Mouse (Mus musculus): ENCODE results near the gene Alpl. TPM values are rescaled to one million over a fixed set of nuclear protein-coding genes. Genes with fewer than 3 reads are reported as not detected.
A peak's percentile ranks its signal among the peaks of the same experiment; 100 is the strongest.

Alpl gene
- polyA plus RNA-seq, 1 experiment from 2014 or later: 0.72 TPM

GRCm38 (mm10) chr4:137698076-137698985 lies 97.9 kb downstream of the Alpl start:
- peak; percentile 74 for ATAC-seq

GRCm38 (mm10) chr4:137697156-137697885 lies 98.9 kb downstream of the Alpl start:
- H3K9me3 ChIP-seq (ENCODE audit: control insufficient read depth): no peaks in the 10 kb centered on the region
- no peak for TF ChIP-seq CTCF (IDR thresholded peaks at IDR 0.05; ENCODE audit: low read depth)
- H3K36me3 ChIP-seq (ENCODE audit: control insufficient read depth, insufficient read depth): no peaks in the 10 kb centered on the region
- H3K4me1 ChIP-seq (replicated peaks; ENCODE audit: control insufficient read depth, insufficient read depth, low read length): peaks cover 9% of the 10 kb centered on the region; the same call in 1 of the 2 replicates
- 76% methylated on average over 13 of the region's 13 CpGs for WGBS
- H3K4me3 ChIP-seq (ENCODE audit: low read depth, low read length): no peak overlapping the region
- no peak for ATAC-seq
- H3K27me3 ChIP-seq (replicated peaks; ENCODE audit: control insufficient read depth, insufficient read depth, low read length): no peaks in the 10 kb centered on the region
- H3K4me2 ChIP-seq (replicated peaks; ENCODE audit: low read depth): no peak overlapping the region
- H3K27ac ChIP-seq (ENCODE audit: low read depth, low read length): no peak overlapping the region
- H3K9ac ChIP-seq (ENCODE audit: low read depth, low read length): no peak overlapping the region

More at GRCm38 (mm10) chr4:137698076-137698985, 97.9 kb downstream of the Alpl start:
- H3K9me3 ChIP-seq (ENCODE audit: control insufficient read depth): no peaks in the 10 kb centered on the region
- H3K4me2 ChIP-seq (replicated peaks; ENCODE audit: low read depth): no peak overlapping the region
- peaks cover 9% of the 10 kb centered on the region; the same call in 1 of the 2 replicates for H3K4me1 ChIP-seq (replicated peaks; ENCODE audit: control insufficient read depth, insufficient read depth, low read length)
- peak overlapping the region; percentile 21; the same call in 1 of the 2 replicates for H3K27ac ChIP-seq (ENCODE audit: low read depth, low read length)
- TF ChIP-seq CTCF (IDR thresholded peaks at IDR 0.05; ENCODE audit: low read depth): no peak
- no peaks in the 10 kb centered on the region for H3K27me3 ChIP-seq (replicated peaks; ENCODE audit: control insufficient read depth, insufficient read depth, low read length)
- H3K4me3 ChIP-seq (ENCODE audit: low read depth, low read length): no peak overlapping the region
- H3K9ac ChIP-seq (ENCODE audit: low read depth, low read length): no peak overlapping the region
- no peaks in the 10 kb centered on the region for H3K36me3 ChIP-seq (ENCODE audit: control insufficient read depth, insufficient read depth)
- 33% methylated on average over 7 of the region's 7 CpGs for WGBS

- ATAC-seq: no peak
- 16% methylated on average over 4 of the region's 4 CpGs for WGBS
- H3K27ac ChIP-seq (ENCODE audit: low read depth, low read length): no peak overlapping the region
- no peaks in the 10 kb centered on the region for H3K27me3 ChIP-seq (replicated peaks; ENCODE audit: control insufficient read depth, insufficient read depth, low read length)
- no peak overlapping the region for H3K9ac ChIP-seq (ENCODE audit: low read depth, low read length)
- H3K9me3 ChIP-seq (ENCODE audit: control insufficient read depth): no peaks in the 10 kb centered on the region
- no peak overlapping the region for H3K4me3 ChIP-seq (ENCODE audit: low read depth, low read length)
- H3K4me1 ChIP-seq (replicated peaks; ENCODE audit: control insufficient read depth, insufficient read depth, low read length): peaks cover 9% of the 10 kb centered on the region; the same call in 1 of the 2 replicates
- no peak overlapping the region for H3K4me2 ChIP-seq (replicated peaks; ENCODE audit: low read depth)
- no peak for TF ChIP-seq CTCF (IDR thresholded peaks at IDR 0.05; ENCODE audit: low read depth)
- H3K36me3 ChIP-seq (ENCODE audit: control insufficient read depth, insufficient read depth): no peaks in the 10 kb centered on the region
These were observed 100.3 kb downstream of the Alpl start for GRCm38 (mm10) chr4:137695900-137696299.

GRCm38 (mm10) chr4:137695300-137695699 lies 100.9 kb downstream of the Alpl start:
- Histone ChIP-seq H3K4me1 (replicated peaks; ENCODE audit: control insufficient read depth, insufficient read depth, low read length) (peaks cover 9% of the 10 kb centered on the region; the same call in 1 of the 2 replicates), H3K27ac (ENCODE audit: low read depth, low read length) (no peak overlapping the region), H3K9me3 (ENCODE audit: control insufficient read depth) (no peaks in the 10 kb centered on the region), H3K36me3 (ENCODE audit: control insufficient read depth, insufficient read depth) (no peaks in the 10 kb centered on the region), H3K9ac (ENCODE audit: low read depth, low read length) (no peak overlapping the region), H3K4me2 (replicated peaks; ENCODE audit: low read depth) (no peak overlapping the region), H3K27me3 (replicated peaks; ENCODE audit: control insufficient read depth, insufficient read depth, low read length) (no peaks in the 10 kb centered on the region), H3K4me3 (ENCODE audit: low read depth, low read length) (no peak overlapping the region)
- no peak for TF ChIP-seq CTCF (IDR thresholded peaks at IDR 0.05; ENCODE audit: low read depth)
- no peak for ATAC-seq
- 59% methylated on average over 8 of the region's 8 CpGs for WGBS

- Histone ChIP-seq H3K9ac (ENCODE audit: low read depth, low read length) (no peak overlapping the region), H3K27me3 (replicated peaks; ENCODE audit: control insufficient read depth, insufficient read depth, low read length) (no peaks in the 10 kb centered on the region), H3K9me3 (ENCODE audit: control insufficient read depth) (no peaks in the 10 kb centered on the region), H3K4me2 (replicated peaks; ENCODE audit: low read depth) (no peak overlapping the region), H3K4me3 (ENCODE audit: low read depth, low read length) (no peak overlapping the region), H3K36me3 (ENCODE audit: control insufficient read depth, insufficient read depth) (no peaks in the 10 kb centered on the region), H3K4me1 (replicated peaks; ENCODE audit: control insufficient read depth, insufficient read depth, low read length) (no peaks in the 10 kb centered on the region), H3K27ac (ENCODE audit: low read depth, low read length) (no peak overlapping the region)
- ATAC-seq: peak; percentile 20; the same call in 1 of the 2 replicates
- 60% methylated on average over 10 of the region's 10 CpGs for WGBS
- no peak for TF ChIP-seq CTCF (IDR thresholded peaks at IDR 0.05; ENCODE audit: low read depth)
These were observed 103.9 kb downstream of the Alpl start for GRCm38 (mm10) chr4:137692107-137692902.

Other genes with a start within 250 kb of the Alpl start
- gene Ldlrad2, start 221.8 kb downstream of the Alpl start, polyA plus RNA-seq (2015; fragmentation: Nextera tagmentation; extraction: Ambion mirVana): not detected in 2 replicates
- 33.3 and 36.7 TPM in 2 replicates for gene Usp48, start 202.6 kb downstream of the Alpl start, polyA plus RNA-seq (2015; fragmentation: Nextera tagmentation; extraction: Ambion mirVana)
- 8.9 and 9.1 TPM in 2 replicates for gene Rap1gap, start 131.7 kb downstream of the Alpl start, polyA plus RNA-seq (2015; fragmentation: Nextera tagmentation; extraction: Ambion mirVana)
- 44.9 and 49.1 TPM in 2 replicates for gene Ece1, start 65.9 kb upstream of the Alpl start, polyA plus RNA-seq (2015; fragmentation: Nextera tagmentation; extraction: Ambion mirVana)
- gene Eif4g3, start 196.6 kb upstream of the Alpl start, polyA plus RNA-seq (2015; fragmentation: Nextera tagmentation; extraction: Ambion mirVana): 11.9 and 12.5 TPM in 2 replicates